Mouse (Mus musculus): Measurements from ENCODE around the gene Zfp13.

Zfp13 gene

GRCm38 (mm10) chr17:23587253-23587652, 12.0 kb downstream of the Zfp13 start:
- no peak for DNase-seq

- peak; percentile 68 for DNase-seq
Measured at GRCm38 (mm10) chr17:23585721-23586491, 13.4 kb downstream of the Zfp13 start.

- DNase-seq: no peak
Measured at GRCm38 (mm10) chr17:23584786-23585185, 14.5 kb downstream of the Zfp13 start.

- no peak for DNase-seq
Measured at GRCm38 (mm10) chr17:23575951-23576552, 23.2 kb downstream of the Zfp13 start.

GRCm38 (mm10) chr17:23574130-23574529, 25.2 kb downstream of the Zfp13 start:
- no peak for DNase-seq

- no peak for DNase-seq
Measured at GRCm38 (mm10) chr17:23572059-23572458, 27.2 kb downstream of the Zfp13 start.

GRCm38 (mm10) chr17:23571084-23571483, 28.2 kb downstream of the Zfp13 start:
- no peak for DNase-seq

- peak; percentile 50 for DNase-seq
Measured at GRCm38 (mm10) chr17:23570017-23570416, 29.3 kb downstream of the Zfp13 start.

- DNase-seq: no peak
Measured at GRCm38 (mm10) chr17:23568370-23568769, 30.9 kb downstream of the Zfp13 start.

GRCm38 (mm10) chr17:23566787-23567186, 32.5 kb downstream of the Zfp13 start:
- DNase-seq: peak; percentile 19

- DNase-seq: no peak
Measured at GRCm38 (mm10) chr17:23564368-23564715, 34.9 kb downstream of the Zfp13 start.

GRCm38 (mm10) chr17:23563595-23564367, 35.5 kb downstream of the Zfp13 start, which contains the start of gene Zfp213:
Gene Zfp213, minus strand, starts transcription at chr17:23564238.
- DNase-seq: peak; percentile 96

GRCm38 (mm10) chr17:23559767-23560166, 39.5 kb downstream of the Zfp13 start:
- DNase-seq: peak; percentile 44

- no peak for DNase-seq
Measured at GRCm38 (mm10) chr17:23555243-23555916, 43.9 kb downstream of the Zfp13 start.

- no peak for DNase-seq
Measured at GRCm38 (mm10) chr17:23554321-23554720, 45.0 kb downstream of the Zfp13 start.

- no peak for DNase-seq
Measured at GRCm38 (mm10) chr17:23553634-23554120, 45.6 kb downstream of the Zfp13 start.

- no peak for DNase-seq
Measured at GRCm38 (mm10) chr17:23552896-23553633, 46.2 kb downstream of the Zfp13 start.

- no peak for DNase-seq
Measured at GRCm38 (mm10) chr17:23551963-23552362, 47.3 kb downstream of the Zfp13 start.

- no peak for DNase-seq
Measured at GRCm38 (mm10) chr17:23551416-23551815, 47.9 kb downstream of the Zfp13 start.

GRCm38 (mm10) chr17:23550856-23551255, 48.4 kb downstream of the Zfp13 start:
- DNase-seq: no peak

GRCm38 (mm10) chr17:23550188-23550791, 49.0 kb downstream of the Zfp13 start:
- peak; percentile 92 for DNase-seq

- no peak for DNase-seq
Measured at GRCm38 (mm10) chr17:23549441-23549840, 49.8 kb downstream of the Zfp13 start.
